In the genomic region with DNA sequence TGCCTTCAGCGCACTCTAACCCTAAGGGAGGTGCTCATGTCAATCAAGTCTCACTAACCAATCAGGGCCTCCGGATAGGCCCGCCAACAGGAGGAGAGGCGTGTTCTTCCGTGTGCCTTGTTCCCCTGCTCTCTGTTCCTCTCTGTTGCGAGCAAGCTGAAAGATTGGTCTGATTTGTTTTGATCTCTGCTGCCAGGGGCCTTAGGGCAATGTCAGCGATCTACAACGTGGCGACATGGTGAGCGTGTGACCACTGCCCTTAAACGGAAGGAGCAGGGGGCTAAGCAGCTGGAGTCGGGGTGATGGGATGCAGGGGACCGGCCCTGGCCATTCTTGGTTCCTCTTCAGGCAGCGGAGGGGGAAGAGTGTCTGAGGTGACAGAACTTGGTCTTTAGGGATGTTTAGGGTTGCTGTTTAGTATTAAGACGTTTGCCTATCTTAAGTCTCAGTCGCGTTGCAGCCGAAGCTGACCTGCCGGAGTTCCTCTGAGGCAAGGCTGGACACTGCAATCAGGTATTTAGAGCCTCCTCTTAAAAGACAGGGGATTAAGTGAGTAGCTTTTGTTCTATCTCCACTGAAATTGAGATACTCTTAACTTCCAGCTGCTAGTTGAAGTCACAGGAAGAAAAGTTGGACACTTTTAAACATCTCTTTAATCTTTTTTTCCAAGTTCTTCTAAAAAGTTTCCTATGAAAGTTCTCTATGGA, we compare ENCODE assay signal across 8 mouse cellular contexts.
DNase-seq lines count a peak whose midpoint lies in the region; ATAC-seq and TF ChIP-seq lines count a peak whose summit lies in the region.
"Not testable (repeated sequence)": the region's sequence is repeated elsewhere in the genome, so short reads cannot be mapped to it uniquely, and the experiment has no call there.

No protein-coding gene starts in this region.

- TF ChIP-seq CTCF in small intestine, adult 2 months (IDR thresholded peaks at IDR 0.05; ENCODE audit: extremely low read depth, insufficient read length, insufficient replicate concordance, low read depth, low read length), result not testable (repeated sequence)

- not testable (repeated sequence) for H3K4me1 ChIP-seq in erythroblast, embryonic 14.5 days (ENCODE audit: control insufficient read depth); heart, embryonic 12.5 days (replicated peaks); midbrain, embryonic 14.5 days (ENCODE audit: control insufficient read depth, insufficient read depth, low read length); small intestine, adult 2 months (ENCODE audit: control insufficient read depth, insufficient read depth, insufficient read length, low read length)

- not testable (repeated sequence) for H3K9me3 ChIP-seq in erythroblast, embryonic 14.5 days (ENCODE audit: control insufficient read depth, low read length); heart, embryonic 12.5 days (replicated peaks); midbrain, embryonic 14.5 days (ENCODE audit: control insufficient read depth, low read length)

- peak overlapping the region; percentile 68 for H3K4me2 ChIP-seq in heart, embryonic 12.5 days
- peak overlapping the region; percentile 52 for H3K4me2 ChIP-seq in midbrain, embryonic 14.5 days (ENCODE audit: low read length)

- peak overlapping the region; percentile 56 for H3K4me3 ChIP-seq in erythroblast, embryonic 14.5 days (replicated peaks)
- peak overlapping the region; percentile 89 for H3K4me3 ChIP-seq in heart, embryonic 12.5 days
- peak overlapping the region; percentile 48 for H3K4me3 ChIP-seq in midbrain, embryonic 14.5 days (replicated peaks; ENCODE audit: low read depth, low read length)
- peak overlapping the region; percentile 97 for H3K4me3 ChIP-seq in small intestine, adult 2 months (ENCODE audit: low read depth, low read length)

- not testable (repeated sequence) for TF ChIP-seq POLR2A in small intestine, adult 2 months (IDR thresholded peaks at IDR 0.05; ENCODE audit: low read depth, low read length)

- peak; percentile 14 for DNase-seq in brain, adult 2 months (ENCODE audit: low read depth, low spot score)
- peak; percentile 63 for DNase-seq in kidney, adult 9 months
- DNase-seq in liver, result peak; percentile 75
- DNase-seq in midbrain, embryonic 14.5 days, result peak; percentile 65
- DNase-seq in yolk sac, embryonic 10.5 days (ENCODE audit: low spot score), result peak; percentile 74

- H3K27ac ChIP-seq in heart, embryonic 12.5 days (ENCODE audit: poor library complexity, severe bottlenecking), result peak overlapping the region; percentile 57; the same call in 1 of the 2 replicates
- H3K27ac ChIP-seq in midbrain, embryonic 14.5 days (replicated peaks; ENCODE audit: low read depth, low read length); small intestine, adult 2 months (ENCODE audit: insufficient read depth, low read depth, low read length): not testable (repeated sequence)

- peak overlapping the region; percentile 85 for H3K9ac ChIP-seq in heart, embryonic 12.5 days
- H3K9ac ChIP-seq in midbrain, embryonic 14.5 days (replicated peaks; ENCODE audit: low read length), result peak overlapping the region; percentile 55; the same call in 1 of the 2 replicates

- H3K36me3 ChIP-seq in erythroblast, embryonic 14.5 days (ENCODE audit: control insufficient read depth); heart, embryonic 12.5 days; midbrain, embryonic 14.5 days (ENCODE audit: control insufficient read depth, insufficient read depth, low read length); small intestine, adult 2 months (ENCODE audit: control insufficient read depth, insufficient read depth, low read length): not testable (repeated sequence)

- ATAC-seq in heart, embryonic 12.5 days (ENCODE audit: insufficient number of reproducible peaks, low FRiP score); midbrain, embryonic 14.5 days (ENCODE audit: low FRiP score, low TSS enrichment): not testable (repeated sequence)

- not testable (repeated sequence) for H3K27me3 ChIP-seq in erythroblast, embryonic 14.5 days (ENCODE audit: control insufficient read depth); heart, embryonic 12.5 days (replicated peaks); midbrain, embryonic 14.5 days (ENCODE audit: control insufficient read depth, insufficient read depth, low read length); small intestine, adult 2 months (ENCODE audit: control insufficient read depth, insufficient read depth, low read length)

- WGBS in heart, embryonic 12.5 days, result under 1% methylated on average over 19 of the region's 19 CpGs
- whole genome bisulfite sequencing in midbrain, embryonic 14.5 days, result 1% methylated on average over 19 of the region's 19 CpGs
- 1% methylated on average over 19 of the region's 19 CpGs for WGBS in small intestine, adult 2 months

Comparison
In these comparisons a context has a peak if more than half of its experiments do, and no peak if none do; other contexts are left out.
1. DNase-seq: peak in every context shown above with its lines; median percentile 75 in liver; 74 in yolk sac, embryonic 10.5 days; 65 in midbrain, embryonic 14.5 days; 63 in kidney, adult 9 months; 14 in brain, adult 2 months.